Mouse (Mus musculus) heart, adult 2 months (tissue): ENCODE data around the gene Aprt. TPM values are rescaled to one million over a fixed set of nuclear protein-coding genes. Genes with fewer than 3 reads are reported as not detected.

Experiments used
- DNase-seq, 2 experiments: peaks; one replicate each; pipeline ENCODE4 v3.0.0; 2021
- H3K27ac ChIP-seq: fragments of 200-600 bp; 2 replicates; pipeline ENCODE4 v1.8.1; 2022
- H3K27me3 ChIP-seq: fragments of 200-500 bp; 2 replicates; pipeline ENCODE4 v1.6.1; 2012; ENCODE audit warnings: mild to moderate bottlenecking, low read length, inconsistent platforms, mixed read lengths; ENCODE audit not compliant: control insufficient read depth, insufficient read depth
- H3K36me3 ChIP-seq: fragments of 200-500 bp; 2 replicates; pipeline ENCODE4 v1.6.1; 2012; ENCODE audit warnings: low read length, inconsistent platforms; ENCODE audit not compliant: control insufficient read depth, insufficient read depth
- H3K4me1 ChIP-seq: fragments of 200-500 bp; 2 replicates; pipeline ENCODE4 v1.6.1; 2011; ENCODE audit warnings: low read length; ENCODE audit not compliant: control insufficient read depth, insufficient read depth
- H3K4me3 ChIP-seq: fragments of 200-600 bp; 2 replicates; pipeline ENCODE4 v1.8.1; 2022
- H3K79me2 ChIP-seq: fragments of 200-500 bp; replicated peaks from 2 replicates; pipeline ENCODE4 v1.6.1; 2012; ENCODE audit warnings: mild to moderate bottlenecking, inconsistent platforms, low read length, moderate library complexity, mixed read lengths; ENCODE audit not compliant: control insufficient read depth, insufficient read depth
- H3K9ac ChIP-seq: fragments of 200-500 bp; 2 replicates; pipeline ENCODE4 v1.6.1; 2012; ENCODE audit warnings: low read depth, mild to moderate bottlenecking, control low read depth, inconsistent platforms, low read length, mixed read lengths
- CTCF ChIP-seq: fragments of 200-600 bp; IDR thresholded peaks from 2 replicates; pipeline ENCODE4 v1.8.1; 2022; ENCODE audit warnings: antibody characterized with exemption, mild to moderate bottlenecking, moderate library complexity
- EP300 ChIP-seq: fragments of 200-500 bp; IDR thresholded peaks from 2 replicates; pipeline ENCODE4 v1.6.1; 2011; ENCODE audit warnings: low read depth, low read length, control low read depth; ENCODE audit not compliant: insufficient read depth
- POLR2A ChIP-seq: fragments of 200-500 bp; IDR thresholded peaks from 2 replicates; pipeline ENCODE4 v1.6.1; 2011; ENCODE audit warnings: mild to moderate bottlenecking, low read depth, low read length, control low read depth; ENCODE audit not compliant: insufficient read depth
- WGBS: fragments of 180-500 bp; shearing (Covaris S2); methylation state at CpG from one replicate; pipeline ENCODE4 v1.1.7; 2018; 5-methylcytosine and 5-hydroxymethylcytosine counted together
- intact Hi-C: fragments of 180-260 bp; cut with DNase I; formaldehyde crosslinking; loops from one replicate; pipeline ENCODE4 v1.15.1; 2025
- polyA plus RNA-seq: library from polyadenylated mRNA; depleted of rRNA; stranded (reverse); fragments of >200 nt; gene quantifications from 2 replicates; pipeline ENCODE4 v1.2.3, GENCODE M21; 2012
- total RNA-seq, 2 experiments: library from RNA; stranded (reverse); gene quantifications; 2 replicates each; pipeline ENCODE4 v1.2.3; 2021

Aprt gene
- total and polyA plus RNA-seq, 3 experiments: 36.6 to 42.1 (median 38.5) TPM

DNA sequence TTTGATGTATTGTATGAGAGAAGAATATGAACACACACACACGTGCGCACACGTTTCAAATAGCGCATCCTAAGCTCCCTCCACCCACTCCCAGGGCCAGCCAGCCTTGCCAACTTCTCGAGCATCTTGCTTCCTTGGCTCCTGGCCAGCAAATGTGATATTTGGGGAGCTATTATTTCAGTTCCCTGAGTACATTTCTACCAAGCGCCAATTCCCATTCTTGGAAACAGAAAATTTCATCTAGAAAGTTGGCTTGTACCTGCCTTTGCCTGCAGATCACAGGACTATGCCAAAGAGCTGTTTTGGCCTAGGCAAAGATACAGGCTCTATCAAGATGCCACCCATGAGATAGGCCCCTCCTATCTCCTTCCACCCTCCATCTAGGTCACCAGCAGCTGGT lies 21.9 kb downstream of the Aprt start:
- Histone ChIP-seq H3K36me3 (no peaks in the 10 kb centered on the region), H3K4me3 (no peak overlapping the region), H3K27ac (no peak overlapping the region), H3K4me1 (peaks cover 7% of the 10 kb centered on the region), H3K27me3 (no peaks in the 10 kb centered on the region), H3K79me2 (no peaks in the 10 kb centered on the region), H3K9ac (no peak overlapping the region)
- 59% methylated on average over 6 of the region's 6 CpGs for WGBS
- TF ChIP-seq POLR2A: no peak
- no peak for TF ChIP-seq CTCF
- TF ChIP-seq EP300: no peak
- DNase-seq: no peak
- intact Hi-C loops: no loop called here

DNA sequence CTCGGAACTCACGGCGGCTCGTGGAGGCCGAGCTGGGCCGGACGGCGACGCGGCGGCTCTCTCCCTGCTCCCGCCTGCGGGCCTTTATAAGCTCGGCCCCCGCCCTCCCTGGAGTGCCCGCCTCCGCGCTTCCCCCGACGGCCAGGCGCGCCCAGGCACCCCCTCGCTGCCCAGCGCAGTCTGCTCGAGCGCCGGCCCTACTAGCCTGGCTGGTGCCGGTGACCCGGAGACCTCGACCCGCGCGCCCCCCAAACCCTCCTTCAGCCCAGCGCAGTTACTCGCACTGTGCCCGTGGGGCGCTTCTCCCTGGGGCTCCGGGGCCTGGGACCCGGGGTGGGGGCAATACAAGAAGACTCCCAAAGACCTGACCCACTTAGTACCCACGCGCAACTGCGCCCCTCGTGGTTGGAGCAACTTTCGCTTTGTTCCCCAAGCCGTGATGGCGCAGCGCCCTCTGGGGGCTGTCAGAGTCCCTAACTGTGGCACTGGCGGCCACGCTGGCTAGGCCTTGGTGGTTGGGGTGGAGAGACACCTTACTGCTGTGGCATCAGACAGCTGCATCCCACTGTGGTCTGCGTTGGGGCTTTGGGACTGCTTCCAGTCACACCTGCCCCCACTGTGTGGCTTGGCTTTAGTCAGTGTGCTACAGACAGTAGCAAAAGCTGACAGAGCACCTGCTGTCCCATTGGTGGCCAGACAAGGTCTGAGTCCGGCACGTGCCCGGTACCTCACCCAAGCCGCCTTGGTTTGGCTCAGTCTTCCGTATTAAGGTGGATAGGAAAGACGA lies 25.3 kb downstream of the Aprt start, which contains the start of gene Piezo1:
Gene Piezo1 (minus strand): TSS at position 65 of the 787 bp plus-strand sequence.
- Histone ChIP-seq H3K27ac (peak within 1 kb of the TSS; percentile 92), H3K27me3 (no peaks in the 10 kb centered on the region), H3K79me2 (no peaks in the 10 kb centered on the region), H3K4me3 (peak within 1 kb of the TSS; percentile 92), H3K4me1 (peaks cover 14% of the 10 kb centered on the region), H3K36me3 (no peaks in the 10 kb centered on the region), H3K9ac (peak within 1 kb of the TSS; percentile 97)
- TF ChIP-seq EP300 (peak; percentile 96), POLR2A (peak; percentile 82), CTCF (peak; percentile 98)
- DNase-seq: peak; percentile 93 to 97
- intact Hi-C loops: loop anchor here (1.0 kb wide), 1 partner anchor 50 kb away; no protein-coding TSS in a partner anchor
- WGBS: 10% methylated on average over 56 of the region's 56 CpGs

DNA sequence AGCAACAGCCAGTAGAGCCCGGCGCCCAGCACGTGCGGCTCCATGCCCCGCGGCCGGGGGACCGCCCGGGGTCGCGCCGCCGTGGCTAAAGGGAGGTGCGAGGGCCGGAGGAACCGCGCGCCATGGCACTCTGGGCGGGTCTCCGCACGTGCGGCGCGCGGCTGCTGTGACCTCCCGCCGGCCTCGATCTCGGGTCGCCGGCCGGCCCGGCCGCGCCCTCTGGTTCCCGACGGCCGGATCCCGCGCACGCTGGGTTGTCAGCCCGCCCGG lies 25.8 kb downstream of the Aprt start:
- Histone ChIP-seq H3K27ac (peak overlapping the region; percentile 92), H3K4me3 (peak overlapping the region; percentile 92), H3K4me1 (peaks cover 11% of the 10 kb centered on the region), H3K27me3 (no peaks in the 10 kb centered on the region), H3K36me3 (no peaks in the 10 kb centered on the region), H3K79me2 (no peaks in the 10 kb centered on the region), H3K9ac (peak overlapping the region; percentile 97)
- no peak for DNase-seq
- WGBS: under 1% methylated on average over 43 of the region's 43 CpGs
- intact Hi-C loops: loop anchor here (1.0 kb wide), 1 partner anchor 50 kb away; no protein-coding TSS in a partner anchor
- TF ChIP-seq POLR2A: no peak
- TF ChIP-seq CTCF: no peak
- no peak for TF ChIP-seq EP300

DNA sequence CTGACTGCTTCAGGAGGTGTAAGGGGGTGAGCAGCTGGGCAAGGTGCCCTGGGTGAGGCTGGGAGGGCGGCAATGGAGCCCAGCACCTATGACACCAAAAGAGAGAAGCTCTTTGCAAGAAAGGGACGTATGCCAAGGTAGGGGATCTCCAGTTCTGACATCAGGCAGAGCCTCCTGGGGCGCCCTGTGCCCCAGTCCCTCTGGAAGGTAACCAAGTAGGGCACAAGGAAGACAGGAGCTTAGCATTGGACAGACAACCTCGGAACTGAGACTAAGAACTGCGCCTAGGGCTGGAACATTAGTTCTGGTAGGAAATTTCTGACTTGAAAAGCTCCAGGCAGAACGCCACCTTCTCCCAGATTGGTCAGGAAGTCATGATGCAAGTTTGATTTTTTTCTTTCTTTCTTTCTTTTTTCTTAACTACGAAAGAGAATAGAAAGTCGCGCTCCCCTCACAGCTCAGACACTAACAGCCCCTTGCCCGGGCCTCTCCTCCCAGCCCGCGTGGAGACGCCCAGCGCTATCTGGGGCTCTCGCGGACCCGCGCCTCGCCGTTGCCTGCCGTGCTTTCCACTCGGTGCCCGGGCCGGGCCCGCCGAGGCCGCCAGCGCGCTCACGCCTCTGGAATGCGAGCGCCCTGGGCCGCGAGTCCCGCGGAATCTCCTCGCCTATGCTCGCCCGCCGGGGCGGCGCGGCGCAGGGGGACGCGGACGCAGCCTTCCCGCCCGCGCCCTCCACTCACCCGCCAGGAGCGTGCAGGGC lies 26.3 kb downstream of the Aprt start:
- peak overlapping the region; percentile 92 for H3K27ac ChIP-seq
- WGBS: 7% methylated on average over 52 of the region's 52 CpGs
- peak overlapping the region; percentile 97 for H3K9ac ChIP-seq
- intact Hi-C loops: no loop called here
- no peaks in the 10 kb centered on the region for H3K27me3 ChIP-seq
- peaks cover 11% of the 10 kb centered on the region for H3K4me1 ChIP-seq
- peak in 1 of 2 experiments; percentile 76 for DNase-seq
- H3K4me3 ChIP-seq: peak overlapping the region; percentile 92
- TF ChIP-seq EP300 (no peak), POLR2A (no peak), CTCF (no peak)
- no peaks in the 10 kb centered on the region for H3K36me3 ChIP-seq
- H3K79me2 ChIP-seq: no peaks in the 10 kb centered on the region

DNA sequence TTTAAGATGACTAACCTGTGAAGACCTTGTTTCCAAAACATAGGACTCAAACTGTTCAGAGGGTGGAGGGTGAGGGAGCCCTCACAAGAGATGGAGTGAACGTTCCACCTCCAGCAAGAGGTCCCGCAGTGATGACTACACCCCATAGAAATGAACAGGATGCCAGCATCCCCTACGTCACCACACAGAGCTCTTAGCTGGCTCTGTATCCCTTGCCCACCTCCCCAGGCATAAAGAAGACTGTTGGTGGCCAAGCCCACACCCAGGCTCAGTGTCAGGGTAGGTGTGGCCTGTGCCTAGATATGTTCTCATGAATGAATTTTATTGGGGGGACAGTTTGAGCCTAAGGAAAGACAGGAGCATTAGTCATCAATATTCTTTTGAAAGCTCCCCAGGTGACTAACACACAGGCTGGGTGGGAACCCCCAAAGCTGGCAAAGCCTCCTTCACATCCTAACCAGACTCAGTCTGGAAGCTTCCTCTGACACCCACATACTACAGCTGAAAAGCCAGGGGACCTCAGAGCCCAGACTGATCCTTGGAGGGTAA lies 27.7 kb downstream of the Aprt start:
- H3K27ac ChIP-seq: peak overlapping the region; percentile 17
- no peaks in the 10 kb centered on the region for H3K36me3 ChIP-seq
- no peaks in the 10 kb centered on the region for H3K27me3 ChIP-seq
- peaks cover 11% of the 10 kb centered on the region for H3K4me1 ChIP-seq
- no peak for TF ChIP-seq POLR2A
- no peak for TF ChIP-seq CTCF
- no peak for TF ChIP-seq EP300
- DNase-seq: no peak
- intact Hi-C loops: no loop called here
- H3K79me2 ChIP-seq: peaks cover 4% of the 10 kb centered on the region
- H3K4me3 ChIP-seq: no peak overlapping the region
- 39% methylated on average over 3 of the region's 3 CpGs for WGBS
- H3K9ac ChIP-seq: no peak overlapping the region

DNA sequence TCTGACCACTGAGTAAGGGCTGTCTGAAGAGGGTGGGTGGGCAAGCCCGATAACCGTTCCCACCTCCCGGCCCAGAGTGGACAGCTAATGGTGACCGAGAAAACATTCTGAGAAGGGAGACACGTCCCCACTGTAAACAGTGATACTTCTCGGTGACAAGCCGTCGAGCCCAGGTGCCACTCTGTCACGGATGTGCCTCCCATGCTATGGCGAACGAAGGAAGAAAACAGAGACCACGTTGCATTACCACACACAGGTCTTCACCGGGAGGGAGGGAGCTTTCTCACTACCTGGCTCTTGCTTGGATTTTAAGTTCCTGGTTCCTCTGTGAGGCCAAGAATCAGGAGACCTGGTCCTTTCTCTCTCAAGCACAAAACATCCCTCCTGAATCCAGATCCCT lies 28.4 kb downstream of the Aprt start:
- intact Hi-C loops: no loop called here
- Histone ChIP-seq H3K4me1 (peaks cover 11% of the 10 kb centered on the region), H3K79me2 (peaks cover 6% of the 10 kb centered on the region), H3K4me3 (no peak overlapping the region), H3K27ac (peak overlapping the region; percentile 80), H3K9ac (no peak overlapping the region), H3K27me3 (no peaks in the 10 kb centered on the region), H3K36me3 (no peaks in the 10 kb centered on the region)
- TF ChIP-seq CTCF: no peak
- TF ChIP-seq POLR2A: no peak
- no peak for TF ChIP-seq EP300
- no peak for DNase-seq
- WGBS: 57% methylated on average over 13 of the region's 13 CpGs
